In the genomic region with DNA sequence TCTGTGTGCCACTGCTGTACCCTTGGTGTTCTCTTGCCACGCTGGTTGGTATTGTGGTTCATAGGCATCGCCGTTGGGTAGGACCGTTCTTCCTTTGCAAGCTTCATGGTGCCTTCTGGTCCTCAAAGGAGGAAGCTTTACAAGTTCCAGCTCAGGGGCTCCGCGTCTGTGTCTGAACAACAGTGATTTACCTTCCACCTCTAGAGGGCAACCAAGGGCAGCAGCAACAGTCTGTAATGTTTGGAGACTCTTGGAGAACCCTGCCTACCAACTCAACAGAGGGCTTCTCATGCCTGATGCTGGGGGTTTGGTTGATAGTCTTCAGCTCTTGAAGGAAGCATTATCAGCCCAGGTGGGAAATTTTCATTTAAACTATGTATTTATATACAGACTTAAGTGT, we compare ENCODE assay signal across 8 mouse cellular contexts. TPM values are rescaled to one million over a fixed set of nuclear protein-coding genes. Genes with fewer than 3 reads are reported as not detected.
A peak's percentile ranks its signal among the peaks of the same experiment; 100 is the strongest.
DNase-seq lines count a peak whose midpoint lies in the region; ATAC-seq and TF ChIP-seq lines count a peak whose summit lies in the region.

No protein-coding gene starts in this region.

- no peak overlapping the region for H3K27ac ChIP-seq in forebrain, embryonic 16.5 days (ENCODE audit: low read length)

- H3K4me1 ChIP-seq in E14TG2a.4 (replicated peaks; ENCODE audit: low read depth, low read length) = no peaks in the 10 kb centered on the region
- H3K4me1 ChIP-seq in forebrain, embryonic 16.5 days (replicated peaks; ENCODE audit: control insufficient read depth, insufficient read depth, low read length) = peaks cover 4% of the 10 kb centered on the region; the same call in 1 of the 2 replicates

- no peak overlapping the region for H3K4me3 ChIP-seq in E14TG2a.4 (replicated peaks; ENCODE audit: low read length)
- no peak overlapping the region for H3K4me3 ChIP-seq in forebrain, embryonic 16.5 days (replicated peaks; ENCODE audit: low read length)

- H3K4me2 ChIP-seq in forebrain, embryonic 16.5 days (ENCODE audit: low read length) = no peak overlapping the region

- no peaks in the 10 kb centered on the region for H3K36me3 ChIP-seq in E14TG2a.4 (ENCODE audit: insufficient read depth, low read length)
- no peaks in the 10 kb centered on the region for H3K36me3 ChIP-seq in forebrain, embryonic 16.5 days (ENCODE audit: control insufficient read depth, insufficient read depth)

- H3K27me3 ChIP-seq in E14TG2a.4 (ENCODE audit: insufficient read depth, low read length) = no peaks in the 10 kb centered on the region
- H3K27me3 ChIP-seq in forebrain, embryonic 16.5 days (replicated peaks; ENCODE audit: control insufficient read depth, insufficient read depth, low read length) = no peaks in the 10 kb centered on the region

- WGBS in forebrain, embryonic 16.5 days = 81% methylated on average over 6 of the region's 6 CpGs

- H3K9ac ChIP-seq in forebrain, embryonic 16.5 days (replicated peaks; ENCODE audit: low read depth, low read length) = no peak overlapping the region

- peak; percentile 76; the same call in 1 of the 2 replicates for ATAC-seq in cerebellum, adult (ENCODE audit: insufficient number of reproducible peaks, low FRiP score, low TSS enrichment)
- ATAC-seq in forebrain, embryonic 16.5 days = no peak

- H3K9me3 ChIP-seq in E14TG2a.4 (ENCODE audit: low read length) = peaks cover 19% of the 10 kb centered on the region
- H3K9me3 ChIP-seq in forebrain, embryonic 16.5 days (ENCODE audit: control insufficient read depth, low read length) = no peaks in the 10 kb centered on the region

- intact Hi-C loops in heart, postnatal 10 days (cut with DNase I) = loop anchor here (1.0 kb wide), 2 partner anchors 80 to 168 kb away; no protein-coding TSS in a partner anchor

- peak; percentile 66 to 70 for DNase-seq in heart, postnatal 10 days
- no peak for DNase-seq in heart, adult 11 months
- DNase-seq in frontal cortex, postnatal 10 days (ENCODE audit: low spot score in 2 of 2) = peak; percentile 15 to 44
- DNase-seq in layer of hippocampus, postnatal 10 days (ENCODE audit: low spot score in 2 of 2) = peak; percentile 55 to 57
- peak; percentile 74 for DNase-seq in naive thymus-derived CD4-positive, alpha-beta T cell, adult 2 months (ENCODE audit: low read depth)

- peak; percentile 46 for TF ChIP-seq CTCF in E14TG2a.4 (conservative IDR thresholded peaks at IDR 0.05; ENCODE audit: low read length)

RNA-seq across cellular contexts. Expression of a gene that starts 7.8 kb away (rescaled TPM):
- under 1 TPM; 0.41 to 0.50 TPM for total RNA-seq in heart, postnatal 10 days (2021)
- under 1 TPM; 0.25 to 0.42 TPM for total RNA-seq in layer of hippocampus, postnatal 10 days (2021)
- 0.14 TPM in 1 of 2 replicates, not detected in the other for polyA plus RNA-seq in forebrain, embryonic 16.5 days (2015; fragmentation: Nextera tagmentation; extraction: Ambion mirVana)
